Mouse (Mus musculus) hindbrain, postnatal 0 days (tissue): Measurements from ENCODE around the gene Selenof. TPM values are rescaled to one million over a fixed set of nuclear protein-coding genes. Genes with fewer than 3 reads are reported as not detected.

Experiments
- ATAC-seq: fragments of 200-750 bp; cut with Nextera tagmentation; 2 replicates; pipeline ENCODE4 v1.8.0; 2017; ENCODE audit warnings: mild to moderate bottlenecking, moderate TSS enrichment, moderate library complexity
- DNase-seq: peaks from one replicate; pipeline ENCODE4 v3.0.0-alpha.2; 2015; ENCODE audit warnings: low spot score
- H3K27ac ChIP-seq: fragments of 300-500 bp; sonication (generic); 2 replicates; pipeline ENCODE4 v1.5.1; 2014; ENCODE audit warnings: mild to moderate bottlenecking
- H3K27me3 ChIP-seq: fragments of 300-500 bp; sonication (generic); 2 replicates; pipeline ENCODE4 v1.6.1; 2014; ENCODE audit warnings: low read length, mixed read lengths; ENCODE audit not compliant: insufficient read depth
- H3K36me3 ChIP-seq: fragments of 300-500 bp; sonication (generic); 2 replicates; pipeline ENCODE4 v1.6.1; 2014; ENCODE audit warnings: low read length, mixed read lengths; ENCODE audit not compliant: insufficient read depth
- H3K4me1 ChIP-seq: fragments of 300-500 bp; sonication (generic); 2 replicates; pipeline ENCODE4 v1.6.1; 2014; ENCODE audit warnings: antibody characterized with exemption, low read length, mixed read lengths; ENCODE audit not compliant: insufficient read depth
- H3K4me2 ChIP-seq: fragments of 300-500 bp; sonication (generic); 2 replicates; pipeline ENCODE4 v1.6.1; 2014; ENCODE audit warnings: low read depth, mild to moderate bottlenecking, low read length, moderate library complexity, mixed read lengths
- H3K4me3 ChIP-seq: fragments of 300-500 bp; sonication (generic); 2 replicates; pipeline ENCODE4 v1.5.1; 2014; ENCODE audit warnings: low read length
- H3K9ac ChIP-seq: fragments of 300-500 bp; sonication (generic); replicated peaks from 2 replicates; pipeline ENCODE4 v1.6.1; 2014; ENCODE audit warnings: mild to moderate bottlenecking, low read length, moderate library complexity, mixed read lengths
- H3K9me3 ChIP-seq: fragments of 300-500 bp; sonication (generic); 2 replicates; pipeline ENCODE4 v1.6.1; 2016; ENCODE audit warnings: low read length, mixed read lengths
- CTCF ChIP-seq: IDR thresholded peaks from 2 replicates; pipeline ENCODE4 v1.5.1; 2016; ENCODE audit warnings: antibody characterized with exemption, control low read depth, low read depth
- WGBS: fragments of 180-500 bp; shearing (Covaris S2); extraction: QIAGEN DNeasy Blood & Tissue Kit; methylation state at CpG from one replicate; pipeline ENCODE4 v1.1.7; 2014; 5-methylcytosine and 5-hydroxymethylcytosine counted together
- polyA plus RNA-seq: library from polyadenylated mRNA; unstranded; fragments of >200 nt; fragmentation: Nextera tagmentation; extraction: Ambion mirVana; gene quantifications from 2 replicates; pipeline ENCODE4 v1.2.1, GENCODE M21; 2015
- total RNA-seq: library from RNA; depleted of rRNA; stranded (reverse); fragments of >200 nt; gene quantifications from 2 replicates; pipeline ENCODE4 v1.2.3, GENCODE M21; 2014

The Selenof gene
- total and polyA plus RNA-seq, 2 experiments from 2014 or later, result 210 to 686 TPM

DNA sequence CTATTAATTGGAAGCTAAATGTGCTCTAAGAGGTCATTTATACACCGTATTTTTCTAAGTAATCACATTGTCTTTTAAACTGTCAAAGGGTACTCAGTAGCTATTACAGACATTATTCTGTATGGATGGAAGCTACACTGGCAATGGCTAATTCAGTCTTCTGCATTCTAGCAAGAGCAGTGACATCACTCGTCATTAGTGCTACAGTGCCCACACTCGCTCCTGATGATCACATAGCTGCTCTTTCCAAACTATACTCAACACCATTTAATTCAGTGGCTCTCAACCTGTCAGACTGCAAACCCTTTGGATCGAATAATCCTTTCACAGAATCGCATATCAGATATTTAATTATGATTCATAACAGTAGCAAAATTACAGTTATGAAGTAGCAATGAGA, 19.4 kb upstream of the Selenof start:
- Histone ChIP-seq H3K4me3 (no peak overlapping the region), H3K27me3 (no peaks in the 10 kb centered on the region), H3K27ac (no peak overlapping the region), H3K4me2 (no peak overlapping the region), H3K9me3 (no peaks in the 10 kb centered on the region), H3K36me3 (no peaks in the 10 kb centered on the region), H3K9ac (no peak overlapping the region), H3K4me1 (peaks cover 5% of the 10 kb centered on the region; the same call in 1 of the 2 replicates)
- no peak for ATAC-seq
- WGBS, result 79% methylated on average over 5 of the region's 5 CpGs
- DNase-seq, result no peak
- no peak for TF ChIP-seq CTCF

DNA sequence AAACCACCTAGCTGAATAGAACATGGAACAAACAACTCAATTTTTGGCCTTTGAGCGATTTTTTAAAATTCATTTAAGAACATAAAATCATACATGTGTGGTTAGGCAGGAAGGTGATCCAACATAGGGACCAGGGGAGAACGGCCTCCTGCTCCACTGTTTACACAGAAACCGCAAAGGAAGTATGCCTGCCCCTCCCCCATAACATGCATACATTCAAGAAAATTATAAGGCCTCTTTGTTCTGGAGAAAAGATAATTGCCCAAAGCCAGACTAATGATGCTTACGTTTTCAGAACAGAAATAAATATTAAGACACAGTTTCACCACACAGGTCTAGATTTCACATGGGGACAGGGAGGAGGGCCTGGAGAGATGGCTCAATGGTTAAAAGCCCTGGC, 18.7 kb upstream of the Selenof start:
- Histone ChIP-seq H3K9me3 (no peaks in the 10 kb centered on the region), H3K36me3 (no peaks in the 10 kb centered on the region), H3K4me2 (no peak overlapping the region), H3K27ac (no peak overlapping the region), H3K9ac (no peak overlapping the region), H3K4me3 (no peak overlapping the region), H3K27me3 (no peaks in the 10 kb centered on the region), H3K4me1 (no peaks in the 10 kb centered on the region; the same call in 1 of the 2 replicates)
- WGBS, result 65% methylated on average over 4 of the region's 4 CpGs
- DNase-seq, result no peak
- no peak for ATAC-seq
- TF ChIP-seq CTCF, result no peak

DNA sequence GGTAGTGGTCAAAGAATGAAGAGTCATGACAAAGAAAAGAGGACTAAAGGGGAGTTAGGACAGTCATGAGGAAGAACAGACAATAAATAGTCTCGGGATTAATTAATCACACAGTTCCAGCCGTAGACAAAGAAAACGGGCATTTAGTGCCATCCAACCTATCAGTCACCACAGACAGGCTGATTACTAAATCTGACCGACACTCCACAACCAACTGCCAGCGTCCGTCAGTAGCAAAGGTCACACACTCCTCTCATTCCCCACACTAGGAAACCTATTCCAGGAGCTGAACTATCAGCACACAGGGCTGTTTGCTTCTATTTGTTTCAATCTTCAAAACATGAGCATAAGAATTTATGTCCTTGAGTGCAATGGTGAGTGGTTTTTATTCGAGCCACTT, 16.2 kb upstream of the Selenof start:
- Histone ChIP-seq H3K4me1 (peaks cover 8% of the 10 kb centered on the region; the same call in 1 of the 2 replicates), H3K4me2 (no peak overlapping the region), H3K4me3 (no peak overlapping the region), H3K9ac (no peak overlapping the region), H3K27me3 (no peaks in the 10 kb centered on the region), H3K36me3 (no peaks in the 10 kb centered on the region), H3K27ac (no peak overlapping the region), H3K9me3 (no peaks in the 10 kb centered on the region)
- WGBS, result 31% methylated on average over 7 of the region's 7 CpGs
- TF ChIP-seq CTCF, result no peak
- ATAC-seq (no peak), DNase-seq (no peak)

- WGBS, result 65% methylated on average over 9 of the region's 9 CpGs
Measured at GRCm38 (mm10) chr3:144554503-144554902, 15.6 kb upstream of the Selenof start.

GRCm38 (mm10) chr3:144555144-144555543, 15.0 kb upstream of the Selenof start:
- H3K4me1 ChIP-seq, result peaks cover 8% of the 10 kb centered on the region; the same call in 1 of the 2 replicates
- no peak overlapping the region for H3K4me2 ChIP-seq
- 68% methylated on average over 7 of the region's 7 CpGs for WGBS
- no peak for DNase-seq
- H3K4me3 ChIP-seq, result no peak overlapping the region
- TF ChIP-seq CTCF, result no peak
- no peak overlapping the region for H3K27ac ChIP-seq
- H3K36me3 ChIP-seq, result no peaks in the 10 kb centered on the region
- no peak for ATAC-seq
- no peak overlapping the region for H3K9ac ChIP-seq
- no peaks in the 10 kb centered on the region for H3K27me3 ChIP-seq
- H3K9me3 ChIP-seq, result no peaks in the 10 kb centered on the region

More at GRCm38 (mm10) chr3:144554503-144554902, 15.6 kb upstream of the Selenof start:
- H3K4me3 ChIP-seq, result no peak overlapping the region
- H3K4me2 ChIP-seq, result no peak overlapping the region
- DNase-seq (no peak), ATAC-seq (no peak)
- peaks cover 8% of the 10 kb centered on the region; the same call in 1 of the 2 replicates for H3K4me1 ChIP-seq
- H3K27me3 ChIP-seq, result no peaks in the 10 kb centered on the region
- TF ChIP-seq CTCF, result no peak
- H3K36me3 ChIP-seq, result no peaks in the 10 kb centered on the region
- H3K9ac ChIP-seq, result no peak overlapping the region
- no peak overlapping the region for H3K27ac ChIP-seq
- H3K9me3 ChIP-seq, result no peaks in the 10 kb centered on the region

DNA sequence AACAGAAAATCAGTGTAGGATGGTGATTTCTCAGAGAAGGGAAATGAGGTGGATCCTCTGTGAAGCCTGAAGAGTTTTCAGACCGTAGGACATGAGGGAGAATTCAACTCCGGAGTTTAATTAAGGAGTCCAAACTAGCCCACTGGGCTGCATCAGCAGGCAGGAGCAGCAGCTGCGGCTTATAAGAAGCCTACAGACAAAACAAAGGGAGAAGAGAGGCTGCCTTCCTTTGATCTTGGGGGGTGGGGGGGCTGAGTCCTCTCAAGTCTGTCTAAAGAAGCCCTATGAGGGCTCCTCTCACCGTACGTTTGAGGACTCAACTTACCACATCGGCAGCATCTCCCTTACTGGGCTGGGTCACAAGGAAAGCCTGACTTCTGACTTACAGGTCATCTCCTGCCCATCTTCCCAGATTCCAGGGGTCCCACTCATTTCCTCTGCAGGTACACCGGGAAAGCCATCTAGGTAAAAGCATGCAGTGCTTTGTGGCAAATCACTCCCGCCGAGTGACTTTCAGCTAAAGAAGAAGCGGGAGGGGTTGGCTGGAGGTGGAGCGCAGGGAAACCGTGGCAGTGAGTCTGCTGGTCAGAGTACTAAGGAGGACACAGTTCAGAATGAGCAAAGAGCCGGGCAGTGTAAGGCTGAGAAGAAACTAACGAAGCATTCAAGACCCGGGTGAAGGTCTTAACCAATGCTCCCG, 13.3 kb upstream of the Selenof start:
- ATAC-seq (no peak), DNase-seq (no peak)
- Histone ChIP-seq H3K4me1 (peaks cover 8% of the 10 kb centered on the region; the same call in 1 of the 2 replicates), H3K36me3 (no peaks in the 10 kb centered on the region), H3K9ac (no peak overlapping the region), H3K27ac (peak overlapping the region; percentile 27; the same call in 1 of the 2 replicates), H3K4me2 (peak overlapping the region; percentile 46), H3K9me3 (no peaks in the 10 kb centered on the region), H3K27me3 (no peaks in the 10 kb centered on the region), H3K4me3 (0 out of 2 replicates have a peak overlapping the region, but pooled peaks have one; percentile 2)
- TF ChIP-seq CTCF, result no peak
- WGBS, result 9% methylated on average over 16 of the region's 16 CpGs

- ATAC-seq (no peak), DNase-seq (no peak)
- H3K27ac ChIP-seq, result no peak overlapping the region
- H3K4me2 ChIP-seq, result no peak overlapping the region
- H3K36me3 ChIP-seq, result no peaks in the 10 kb centered on the region
- WGBS, result 34% methylated on average over 5 of the region's 5 CpGs
- no peak overlapping the region for H3K9ac ChIP-seq
- no peaks in the 10 kb centered on the region for H3K27me3 ChIP-seq
- H3K9me3 ChIP-seq, result no peaks in the 10 kb centered on the region
- TF ChIP-seq CTCF, result no peak
- no peak overlapping the region for H3K4me3 ChIP-seq
- peaks cover 8% of the 10 kb centered on the region; the same call in 1 of the 2 replicates for H3K4me1 ChIP-seq
Measured at GRCm38 (mm10) chr3:144558274-144558673, 11.8 kb upstream of the Selenof start.
